Mouse (Mus musculus) olfactory bulb, adult 2 months (tissue): Measurements from ENCODE around the gene Dad1.

Experiments used
- CTCF ChIP-seq: fragments of 200-500 bp; IDR thresholded peaks from 2 replicates; pipeline ENCODE4 v1.5.1; 2012; ENCODE audit warnings: low read depth, mild to moderate bottlenecking, low read length, moderate library complexity; ENCODE audit not compliant: insufficient read depth
- POLR2A ChIP-seq: fragments of 200-500 bp; IDR thresholded peaks from 2 replicates; pipeline ENCODE4 v1.6.1; 2012; ENCODE audit warnings: mild to moderate bottlenecking, low read depth, low read length, moderate library complexity; ENCODE audit not compliant: insufficient read depth

GRCm38 (mm10) chr14:54214477-54214876 lies 39.4 kb downstream of the Dad1 start:
- no peak for TF ChIP-seq CTCF
- TF ChIP-seq POLR2A: no peak
